Mouse (Mus musculus) kidney, postnatal 0 days (tissue): ENCODE measurements at regions not wholly inside any gene's neighbourhood (a gene's known extent, or its start where the extent isn't known, plus 50 kb on each side); places are given as distances from the start of the nearest gene placed in this dataset.

ENCODE experiments used
- ATAC-seq: fragments of 200-750 bp; cut with Nextera tagmentation; replicated peaks from 2 replicates; pipeline ENCODE4 v1.8.0; 2017; ENCODE audit warnings: low read depth, moderate number of reproducible peaks, moderate TSS enrichment, moderate library complexity; ENCODE audit not compliant: low FRiP score
- DNase-seq: peaks from one replicate; pipeline ENCODE4 v3.0.0-alpha.2; 2016; ENCODE audit warnings: low spot score
- H3K27ac ChIP-seq: fragments of 300-500 bp; sonication (generic); 2 replicates; pipeline ENCODE4 v1.5.1; 2014; ENCODE audit warnings: mild to moderate bottlenecking
- H3K27me3 ChIP-seq: fragments of 300-500 bp; sonication (generic); 2 replicates; pipeline ENCODE4 v1.6.1; 2014; ENCODE audit warnings: low read length, mixed read lengths; ENCODE audit not compliant: insufficient read depth
- H3K36me3 ChIP-seq: fragments of 300-500 bp; sonication (generic); 2 replicates; pipeline ENCODE4 v1.6.1; 2014; ENCODE audit warnings: low read length, mixed read lengths; ENCODE audit not compliant: insufficient read depth
- H3K4me1 ChIP-seq: fragments of 300-500 bp; sonication (generic); replicated peaks from 2 replicates; pipeline ENCODE4 v1.6.1; 2014; ENCODE audit warnings: antibody characterized with exemption, low read length, mixed read lengths; ENCODE audit not compliant: insufficient read depth
- H3K4me2 ChIP-seq: fragments of 300-500 bp; sonication (generic); 2 replicates; pipeline ENCODE4 v1.6.1; 2014; ENCODE audit warnings: mild to moderate bottlenecking, low read length, moderate library complexity, mixed read lengths
- H3K4me3 ChIP-seq: fragments of 300-500 bp; sonication (generic); replicated peaks from 2 replicates; pipeline ENCODE4 v1.5.1; 2014; ENCODE audit warnings: low read depth, low read length
- H3K9ac ChIP-seq: fragments of 300-500 bp; sonication (generic); 2 replicates; pipeline ENCODE4 v1.6.1; 2014; ENCODE audit warnings: low read depth, low read length
- H3K9me3 ChIP-seq: fragments of 300-500 bp; sonication (generic); replicated peaks from 2 replicates; pipeline ENCODE4 v1.6.1; 2016; ENCODE audit warnings: low read length, inconsistent platforms, mixed read lengths
- CTCF ChIP-seq: IDR thresholded peaks from 2 replicates; pipeline ENCODE4 v1.5.1; 2016; ENCODE audit warnings: antibody characterized with exemption, low read depth, mild to moderate bottlenecking, moderate library complexity

DNA sequence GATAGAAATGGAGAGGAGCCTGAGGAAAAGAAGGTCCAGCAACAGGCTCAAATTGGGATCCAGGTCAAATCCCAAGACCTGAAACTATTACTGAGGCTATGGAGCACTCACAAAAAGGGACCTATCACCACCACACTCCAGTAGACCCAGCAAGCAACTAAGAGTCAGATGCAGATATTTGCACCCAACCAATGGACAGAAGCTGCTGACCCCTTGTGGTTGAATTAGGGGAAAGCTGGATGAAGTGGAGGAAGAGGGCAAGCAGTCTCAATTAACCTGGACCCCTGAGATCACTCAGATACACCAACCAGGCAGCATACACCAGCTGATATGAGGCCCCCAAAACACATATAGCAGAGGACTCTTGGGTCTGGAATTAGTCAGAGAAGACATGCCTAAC is 938.1 kb upstream of the Lrfn5 start:
- Histone ChIP-seq H3K9ac (no peak overlapping the region), H3K9me3 (no peaks in the 10 kb centered on the region), H3K36me3 (no peaks in the 10 kb centered on the region), H3K4me1 (no peaks in the 10 kb centered on the region), H3K4me3 (no peak overlapping the region), H3K27ac (no peak overlapping the region), H3K4me2 (no peak overlapping the region), H3K27me3 (no peaks in the 10 kb centered on the region)
- DNase-seq (no peak), ATAC-seq (no peak)
- peak; percentile 67 for TF ChIP-seq CTCF
